Mouse (Mus musculus) kidney, embryonic 15.5 days (tissue): ENCODE data around the gene Ehd2. TPM values are rescaled to one million over a fixed set of nuclear protein-coding genes. Genes with fewer than 3 reads are reported as not detected.

Experiments
- ATAC-seq: fragments of 200-750 bp; cut with Nextera tagmentation; replicated peaks from 2 replicates; pipeline ENCODE4 v1.8.0; 2017; ENCODE audit warnings: moderate TSS enrichment; ENCODE audit not compliant: low FRiP score
- H3K27ac ChIP-seq: fragments of 300-500 bp; sonication (generic); 2 replicates; pipeline ENCODE4 v1.5.1; 2015; ENCODE audit warnings: mild to moderate bottlenecking, inconsistent platforms
- H3K27me3 ChIP-seq: fragments of 300-500 bp; sonication (generic); 2 replicates; pipeline ENCODE4 v1.6.1; 2015; ENCODE audit warnings: inconsistent platforms
- H3K36me3 ChIP-seq: fragments of 300-500 bp; sonication (generic); 2 replicates; pipeline ENCODE4 v1.6.1; 2015; ENCODE audit warnings: inconsistent platforms
- H3K4me1 ChIP-seq: fragments of 300-500 bp; sonication (generic); 2 replicates; pipeline ENCODE4 v1.6.1; 2015; ENCODE audit warnings: inconsistent platforms
- H3K4me2 ChIP-seq: fragments of 300-500 bp; sonication (generic); 2 replicates; pipeline ENCODE4 v1.6.1; 2015; ENCODE audit warnings: moderate library complexity, mild to moderate bottlenecking, inconsistent platforms
- H3K4me3 ChIP-seq: fragments of 300-500 bp; sonication (generic); replicated peaks from 2 replicates; pipeline ENCODE4 v1.5.1; 2015; ENCODE audit warnings: mild to moderate bottlenecking, inconsistent platforms
- H3K9ac ChIP-seq: fragments of 300-500 bp; sonication (generic); 2 replicates; pipeline ENCODE4 v1.6.1; 2015; ENCODE audit warnings: mild to moderate bottlenecking, inconsistent platforms
- H3K9me3 ChIP-seq: fragments of 300-500 bp; sonication (generic); replicated peaks from 2 replicates; pipeline ENCODE4 v1.6.1; 2016; ENCODE audit warnings: inconsistent platforms
- WGBS: fragments of 180-500 bp; shearing (Covaris S2); methylation state at CpG from one replicate; pipeline ENCODE4 v1.1.7; 2015; ENCODE audit warnings: mixed read lengths; 5-methylcytosine and 5-hydroxymethylcytosine counted together
- polyA plus RNA-seq: library from polyadenylated mRNA; unstranded; fragments of >200 nt; fragmentation: Nextera tagmentation; extraction: Ambion mirVana; gene quantifications from 2 replicates; pipeline ENCODE4 v1.2.1, GENCODE M21; 2015

Gene Ehd2
- polyA plus RNA-seq, 1 experiment from 2014 or later, result 39.4 TPM

DNA sequence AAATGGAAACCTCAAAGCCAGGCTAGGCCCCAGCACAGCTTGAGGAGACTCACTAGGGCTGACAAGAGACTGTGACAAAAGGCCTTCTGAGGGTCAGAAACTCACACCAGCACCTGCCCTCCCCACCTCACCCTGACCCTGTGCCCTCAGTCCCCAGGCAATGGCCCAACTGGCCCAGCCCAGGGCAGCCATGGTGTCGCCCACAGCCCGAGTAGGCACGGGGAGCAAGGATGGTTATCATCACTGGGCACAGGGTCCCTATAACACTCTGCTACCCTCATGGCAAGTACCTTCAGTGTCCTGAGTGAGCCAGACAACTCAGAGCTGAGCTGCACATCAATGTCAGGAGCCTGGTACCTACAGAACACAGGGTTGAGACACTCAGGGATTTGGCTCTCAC is 28.7 kb downstream of the Ehd2 start:
- H3K4me2 ChIP-seq, result no peak overlapping the region
- no peak overlapping the region for H3K4me3 ChIP-seq
- H3K4me1 ChIP-seq, result peaks cover 4% of the 10 kb centered on the region; the same call in 1 of the 2 replicates
- H3K9ac ChIP-seq, result no peak overlapping the region
- H3K27ac ChIP-seq, result no peak overlapping the region
- ATAC-seq, result no peak; the same call in 1 of the 2 replicates
- H3K36me3 ChIP-seq, result peaks cover 85% of the 10 kb centered on the region
- no peaks in the 10 kb centered on the region for H3K27me3 ChIP-seq
- 97% methylated on average over 3 of the region's 3 CpGs for WGBS
- H3K9me3 ChIP-seq, result no peaks in the 10 kb centered on the region; the same call in 1 of the 2 replicates

DNA sequence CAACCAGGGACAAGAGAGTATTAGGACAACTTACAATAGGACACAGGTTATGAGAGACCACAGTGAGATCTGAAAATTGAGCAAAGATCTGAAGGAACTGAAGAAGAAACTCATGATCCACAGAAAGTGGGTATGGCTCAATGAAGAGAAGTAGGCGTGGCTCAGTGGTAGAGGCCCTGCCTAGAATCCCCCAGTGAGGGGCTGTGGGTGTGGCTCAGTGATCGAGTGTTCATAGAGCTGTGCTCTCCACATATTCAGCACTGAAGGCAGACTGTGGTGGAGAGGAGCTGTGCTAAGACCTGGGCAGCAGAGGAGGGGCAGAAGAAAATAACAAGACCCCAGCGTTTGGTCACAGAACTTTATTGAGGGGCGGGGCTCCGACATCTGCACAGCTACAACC is 29.9 kb downstream of the Ehd2 start:
- WGBS, result 90% methylated on average over 5 of the region's 5 CpGs

DNA sequence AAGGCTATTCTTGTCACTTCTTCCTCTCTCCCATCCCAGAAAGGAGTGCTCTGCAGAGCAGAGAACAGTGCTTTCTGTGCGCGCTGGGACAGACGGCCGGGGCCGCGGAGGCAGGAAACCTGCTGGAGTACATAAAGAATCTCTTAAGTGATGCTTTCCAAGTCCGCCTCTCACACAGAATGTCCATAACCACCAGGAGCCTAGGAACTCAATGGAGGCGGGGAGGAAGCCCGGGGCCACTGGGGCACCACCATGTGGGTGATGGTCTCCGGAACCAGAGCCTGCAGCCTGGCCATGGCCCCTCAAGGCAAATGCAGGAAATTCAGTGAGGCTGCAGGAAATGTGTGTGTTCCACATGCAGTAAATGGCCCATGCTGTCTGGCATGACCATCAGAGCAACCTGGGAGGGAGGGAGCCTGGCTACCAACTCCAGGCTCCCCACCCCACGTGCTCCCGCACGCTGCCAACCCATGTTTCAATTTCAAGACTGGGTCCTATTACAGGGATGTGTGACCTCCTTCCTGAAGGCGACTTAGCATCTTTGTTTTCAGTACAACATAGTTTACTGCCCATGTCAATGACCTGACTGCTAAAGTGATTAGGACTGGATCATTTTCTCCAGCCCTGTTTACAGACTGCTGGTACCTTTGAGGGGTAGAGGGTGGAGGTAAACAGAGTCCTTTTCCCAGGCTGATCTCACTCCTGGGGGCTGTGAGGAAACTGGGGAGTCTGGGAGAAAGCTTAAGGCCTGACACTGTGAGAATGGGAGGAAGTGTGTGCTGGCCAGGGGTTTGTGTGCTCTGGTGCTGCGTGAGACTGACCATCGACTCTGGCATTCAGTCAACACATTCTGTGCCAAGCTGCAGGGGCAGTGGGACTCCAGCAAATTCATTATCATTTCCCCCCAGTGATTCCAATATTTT is 33.7 kb downstream of the Ehd2 start:
- Histone ChIP-seq H3K4me1 (peaks cover 9% of the 10 kb centered on the region; the same call in 1 of the 2 replicates), H3K4me2 (peak overlapping the region; percentile 5; the same call in 1 of the 2 replicates)

More for the DNA sequence above, 29.9 kb downstream of the Ehd2 start:
- Histone ChIP-seq H3K4me1 (peaks cover 9% of the 10 kb centered on the region; the same call in 1 of the 2 replicates), H3K27me3 (no peaks in the 10 kb centered on the region), H3K4me3 (no peak overlapping the region), H3K9ac (no peak overlapping the region), H3K9me3 (no peaks in the 10 kb centered on the region; the same call in 1 of the 2 replicates), H3K27ac (no peak overlapping the region), H3K36me3 (peaks cover 74% of the 10 kb centered on the region), H3K4me2 (no peak overlapping the region)
- ATAC-seq, result no peak

DNA sequence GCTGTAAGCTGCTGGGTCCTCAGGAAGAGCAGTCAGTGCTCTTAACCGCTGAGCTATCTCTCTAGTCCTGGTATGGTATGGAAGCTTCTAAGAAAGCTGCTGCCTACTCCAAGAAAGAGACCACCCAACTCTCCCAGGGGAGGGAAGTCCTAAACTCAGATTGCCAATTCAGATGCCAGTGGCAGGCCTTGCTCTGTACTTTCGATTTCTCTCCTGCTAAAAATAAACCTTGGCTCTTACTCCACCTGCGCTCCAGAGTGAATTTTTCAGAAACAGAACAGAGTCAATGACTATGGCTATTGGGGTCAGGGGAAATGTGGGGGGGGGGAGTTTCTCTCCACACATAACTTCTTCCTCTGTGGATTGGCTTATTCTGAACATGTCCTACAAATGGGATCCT is 35.7 kb downstream of the Ehd2 start:
- Histone ChIP-seq H3K27me3 (no peaks in the 10 kb centered on the region), H3K4me1 (peaks cover 9% of the 10 kb centered on the region; the same call in 1 of the 2 replicates), H3K4me2 (no peak overlapping the region), H3K36me3 (peaks cover 16% of the 10 kb centered on the region), H3K9me3 (no peaks in the 10 kb centered on the region; the same call in 1 of the 2 replicates), H3K27ac (no peak overlapping the region), H3K4me3 (no peak overlapping the region), H3K9ac (no peak overlapping the region)
- no peak for ATAC-seq
- 88% methylated on average over 3 of the region's 3 CpGs for WGBS

More for the DNA sequence above, 33.7 kb downstream of the Ehd2 start:
- Histone ChIP-seq H3K27me3 (no peaks in the 10 kb centered on the region), H3K9me3 (no peaks in the 10 kb centered on the region; the same call in 1 of the 2 replicates), H3K4me3 (no peak overlapping the region), H3K36me3 (peaks cover 36% of the 10 kb centered on the region), H3K9ac (no peak overlapping the region), H3K27ac (peak overlapping the region; percentile 77)
- 40% methylated on average over 16 of the region's 16 CpGs for WGBS
- ATAC-seq, result peak; percentile 61

DNA sequence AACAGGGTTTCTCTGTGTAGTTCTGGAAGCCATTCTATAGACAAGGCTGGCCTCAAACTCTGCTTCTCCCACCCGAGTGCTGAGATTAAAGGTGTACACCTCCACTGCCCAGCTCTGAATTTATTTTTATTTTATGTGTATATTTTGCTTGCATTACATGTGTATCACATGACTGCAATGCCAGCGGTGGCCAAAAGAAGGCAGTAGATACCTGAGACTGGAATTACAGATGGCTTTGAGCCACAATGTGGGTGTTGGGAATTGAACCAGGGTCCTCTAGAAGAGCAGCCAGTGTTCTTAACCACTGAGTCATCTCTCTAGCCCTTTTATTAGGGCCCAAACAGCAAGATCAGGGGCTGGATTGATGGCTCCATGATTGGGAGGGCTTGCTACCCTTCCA is 36.8 kb downstream of the Ehd2 start:
- Histone ChIP-seq H3K4me2 (no peak overlapping the region), H3K4me3 (no peak overlapping the region), H3K4me1 (peaks cover 9% of the 10 kb centered on the region; the same call in 1 of the 2 replicates), H3K9me3 (no peaks in the 10 kb centered on the region; the same call in 1 of the 2 replicates), H3K27me3 (no peaks in the 10 kb centered on the region), H3K36me3 (peaks cover 5% of the 10 kb centered on the region; the same call in 1 of the 2 replicates), H3K27ac (no peak overlapping the region), H3K9ac (no peak overlapping the region)
- no peak for ATAC-seq
- 61% methylated on average over 2 of the region's 2 CpGs for WGBS

DNA sequence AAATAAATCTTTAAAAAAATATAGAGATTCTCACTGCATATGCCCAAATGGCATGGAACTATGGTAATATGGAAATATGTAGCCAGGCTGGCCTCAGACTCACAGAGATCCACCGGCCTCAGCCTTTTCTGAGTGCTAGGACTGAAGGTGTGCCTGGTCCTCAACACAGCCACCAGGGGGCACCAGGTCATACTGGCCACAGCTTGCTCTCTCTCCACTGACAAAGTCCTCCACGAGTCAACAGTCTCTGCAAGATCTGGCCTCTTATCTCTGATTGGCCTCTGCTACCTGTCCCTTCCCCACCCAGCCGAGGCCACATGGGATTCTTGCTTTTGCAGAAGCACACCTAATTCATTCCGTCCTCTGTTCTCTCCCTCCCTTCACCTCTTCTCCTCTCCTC is 37.5 kb downstream of the Ehd2 start:
- Histone ChIP-seq H3K9me3 (no peaks in the 10 kb centered on the region), H3K4me2 (no peak overlapping the region), H3K36me3 (no peaks in the 10 kb centered on the region; the same call in 1 of the 2 replicates), H3K27ac (no peak overlapping the region), H3K27me3 (no peaks in the 10 kb centered on the region), H3K4me1 (peaks cover 9% of the 10 kb centered on the region; the same call in 1 of the 2 replicates), H3K4me3 (no peak overlapping the region), H3K9ac (no peak overlapping the region)
- WGBS, result 44% methylated on average over 4 of the region's 4 CpGs
- ATAC-seq, result 0 out of 2 replicates have a peak, but pooled peaks have one; percentile 44

DNA sequence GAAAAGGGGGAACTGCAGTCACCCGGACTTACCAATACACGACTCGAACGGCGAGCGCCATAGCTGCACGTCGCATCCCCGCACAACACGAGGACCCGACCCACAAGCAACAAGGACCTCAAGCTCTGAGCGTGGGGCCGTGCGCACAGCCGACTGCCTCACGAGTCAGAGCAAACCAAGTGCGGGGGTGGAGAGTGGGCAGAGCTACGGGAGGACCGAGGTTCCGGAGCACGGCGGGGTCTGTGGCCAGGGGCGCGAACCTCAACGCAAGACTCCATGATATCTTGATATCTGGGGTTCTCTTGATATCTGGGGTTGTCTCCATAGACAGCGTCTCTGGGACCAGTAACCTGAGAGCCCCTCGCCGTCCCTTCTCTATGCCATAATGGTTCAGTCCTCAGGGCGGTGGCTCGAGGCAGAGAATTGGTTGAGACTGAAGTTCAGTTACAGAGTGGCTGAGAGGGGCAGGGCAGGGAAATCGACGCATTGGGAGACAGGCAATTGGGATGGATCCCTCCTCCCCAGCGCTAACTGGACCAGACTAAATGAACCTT is 45.1 kb downstream of the Ehd2 start, which contains the start of gene Selenow:
Selenow (minus strand) TSS at position 183 of the 554 bp plus-strand sequence.
- Histone ChIP-seq H3K27ac (peak within 1 kb of the TSS; percentile 81), H3K27me3 (no peaks in the 10 kb centered on the region), H3K36me3 (peaks cover 30% of the 10 kb centered on the region), H3K4me1 (peaks cover 27% of the 10 kb centered on the region), H3K9me3 (no peaks in the 10 kb centered on the region), H3K4me3 (peak within 1 kb of the TSS; percentile 74), H3K4me2 (peak within 1 kb of the TSS; percentile 83), H3K9ac (peak within 1 kb of the TSS; percentile 77)
- peak; percentile 95 for ATAC-seq
- WGBS, result 0% methylated on average over 33 of the region's 33 CpGs

DNA sequence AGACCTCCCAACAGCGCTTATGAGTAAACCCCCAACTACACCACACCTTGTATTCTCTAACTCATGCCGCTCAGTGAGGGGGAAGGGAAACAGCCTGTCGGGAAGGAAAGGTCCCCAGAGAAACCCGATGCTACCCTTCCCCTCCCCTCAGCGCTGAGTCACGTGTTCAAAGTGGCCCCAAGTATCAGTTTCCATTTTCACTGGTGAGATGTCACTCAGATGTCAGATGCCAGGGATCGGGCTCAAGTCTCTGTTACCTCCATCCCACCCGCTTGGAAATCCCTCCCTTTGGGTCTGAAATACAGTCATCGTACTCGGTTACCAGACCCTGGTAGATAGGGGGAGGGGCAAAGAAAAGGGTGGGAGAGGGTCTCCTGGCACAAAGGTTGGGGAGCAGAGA is 45.6 kb downstream of the Ehd2 start:
- Histone ChIP-seq H3K4me3 (peak overlapping the region; percentile 74), H3K4me2 (peak overlapping the region; percentile 83), H3K27me3 (no peaks in the 10 kb centered on the region), H3K27ac (peak overlapping the region; percentile 81), H3K36me3 (peaks cover 35% of the 10 kb centered on the region), H3K4me1 (peaks cover 27% of the 10 kb centered on the region), H3K9ac (peak overlapping the region; percentile 77), H3K9me3 (no peaks in the 10 kb centered on the region)
- ATAC-seq, result peak; percentile 73
- 0% methylated on average over 10 of the region's 10 CpGs for WGBS

DNA sequence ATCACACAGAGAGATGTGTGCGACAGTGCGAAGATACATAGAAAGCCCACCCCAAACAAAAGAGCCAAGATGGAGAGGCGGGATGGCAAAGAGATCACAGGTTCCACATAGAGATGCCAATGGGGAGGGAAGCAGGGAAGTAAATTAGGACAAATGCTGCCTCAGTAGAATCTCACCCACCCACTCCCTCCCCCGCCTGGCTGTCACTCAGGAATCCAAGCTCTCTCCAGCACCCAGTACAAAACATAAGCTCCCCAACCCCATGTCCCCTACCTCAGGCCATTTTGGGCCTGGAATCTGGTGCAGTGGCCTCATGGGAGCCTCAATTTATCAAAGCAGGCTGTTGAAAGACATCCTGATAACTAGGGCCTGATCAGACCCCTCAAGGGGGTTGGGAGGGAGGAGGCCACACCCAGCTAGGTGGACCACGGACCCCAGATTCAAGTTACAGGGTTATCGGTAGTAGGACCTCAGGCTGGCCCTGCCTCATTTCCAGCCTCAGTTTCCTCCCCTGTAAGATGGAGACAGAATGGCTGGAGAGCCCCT is 46.6 kb downstream of the Ehd2 start:
- no peaks in the 10 kb centered on the region for H3K27me3 ChIP-seq
- no peak for ATAC-seq
- peaks cover 27% of the 10 kb centered on the region for H3K4me1 ChIP-seq
- H3K9me3 ChIP-seq, result no peaks in the 10 kb centered on the region
- peak overlapping the region; percentile 83 for H3K4me2 ChIP-seq
- H3K4me3 ChIP-seq, result peak overlapping the region; percentile 74
- WGBS, result 86% methylated on average over 6 of the region's 6 CpGs
- H3K36me3 ChIP-seq, result peaks cover 39% of the 10 kb centered on the region
- H3K9ac ChIP-seq, result peak overlapping the region; percentile 77
- H3K27ac ChIP-seq, result no peak overlapping the region

DNA sequence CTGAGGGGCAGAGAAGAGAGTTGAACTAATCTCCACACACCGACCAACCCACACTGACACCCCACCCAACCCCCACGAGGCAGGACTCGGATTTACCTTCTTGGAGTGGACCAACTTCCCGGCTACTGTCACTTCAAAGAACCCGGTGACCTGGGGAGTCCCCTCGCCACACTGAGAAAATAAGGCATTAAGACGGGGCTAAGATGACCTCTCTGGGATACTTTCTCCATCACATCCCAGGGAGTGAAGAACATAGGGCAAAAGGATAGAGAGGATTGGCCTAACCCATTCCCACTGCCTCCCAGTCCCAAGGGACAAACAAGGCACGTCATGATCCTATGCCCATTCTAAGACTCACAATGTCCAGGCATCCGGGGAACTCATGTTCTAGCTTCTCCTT is 47.4 kb downstream of the Ehd2 start:
- Histone ChIP-seq H3K9ac (no peak overlapping the region), H3K4me2 (peak overlapping the region; percentile 83), H3K9me3 (no peaks in the 10 kb centered on the region), H3K27ac (no peak overlapping the region), H3K36me3 (peaks cover 39% of the 10 kb centered on the region), H3K4me3 (peak overlapping the region; percentile 74; the same call in 1 of the 2 replicates), H3K27me3 (no peaks in the 10 kb centered on the region), H3K4me1 (peaks cover 27% of the 10 kb centered on the region)
- no peak for ATAC-seq
- 94% methylated on average over 9 of the region's 9 CpGs for WGBS

DNA sequence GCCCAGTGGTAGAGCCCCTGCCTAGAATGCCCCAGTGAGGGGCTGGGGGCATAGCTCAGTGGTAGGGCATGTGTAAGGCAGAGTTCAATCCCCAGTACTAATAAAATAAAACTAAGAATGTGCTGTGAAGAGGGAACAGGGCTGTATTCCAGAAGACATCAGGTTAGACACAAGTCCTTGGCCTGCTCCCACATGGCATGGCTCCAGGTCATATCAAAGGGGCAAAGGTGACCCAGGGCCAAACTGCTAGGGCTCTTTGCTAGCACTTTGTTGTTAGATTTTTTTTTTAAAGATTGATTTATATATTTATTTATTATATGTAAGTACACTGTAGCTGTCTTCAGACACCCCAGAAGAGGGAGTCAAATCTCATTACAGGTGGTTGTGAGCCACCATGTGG is 49.0 kb downstream of the Ehd2 start:
- H3K4me1 ChIP-seq, result peaks cover 27% of the 10 kb centered on the region
- no peak overlapping the region for H3K27ac ChIP-seq
- no peak for ATAC-seq
- no peak overlapping the region for H3K4me3 ChIP-seq
- H3K36me3 ChIP-seq, result peaks cover 39% of the 10 kb centered on the region
- no peaks in the 10 kb centered on the region for H3K9me3 ChIP-seq
- no peaks in the 10 kb centered on the region for H3K27me3 ChIP-seq
- H3K9ac ChIP-seq, result no peak overlapping the region
- no peak overlapping the region for H3K4me2 ChIP-seq

DNA sequence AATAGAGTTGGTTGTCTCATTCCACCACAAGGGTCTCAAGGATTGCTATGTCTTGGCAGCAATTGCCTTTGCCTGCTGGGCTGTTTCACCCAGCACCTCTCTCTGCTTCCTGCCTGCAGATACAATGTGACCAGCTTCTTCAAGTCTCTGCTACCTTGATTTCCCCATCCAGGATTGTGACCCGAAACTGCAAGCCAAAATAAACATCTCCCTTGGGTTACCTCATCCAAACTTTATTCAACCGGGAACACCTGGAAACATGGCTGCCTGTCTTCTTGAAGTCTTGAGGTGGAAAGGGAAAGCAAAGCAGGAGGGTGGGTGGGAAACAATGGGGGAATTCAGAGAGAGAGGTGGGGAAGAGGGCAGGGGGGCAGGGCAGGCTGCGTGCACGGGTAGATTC is 50.4 kb downstream of the Ehd2 start:
- H3K9ac ChIP-seq, result no peak overlapping the region
- H3K27ac ChIP-seq, result no peak overlapping the region
- no peaks in the 10 kb centered on the region for H3K27me3 ChIP-seq
- H3K9me3 ChIP-seq, result no peaks in the 10 kb centered on the region
- 87% methylated on average over 4 of the region's 4 CpGs for WGBS
- no peak overlapping the region for H3K4me2 ChIP-seq
- H3K36me3 ChIP-seq, result peaks cover 39% of the 10 kb centered on the region
- H3K4me3 ChIP-seq, result no peak overlapping the region
- H3K4me1 ChIP-seq, result peaks cover 20% of the 10 kb centered on the region
- ATAC-seq, result no peak
